Mouse (Mus musculus) adrenal gland, postnatal 10 days (tissue): Measurements from ENCODE around the gene Magea5. TPM values are rescaled to one million over a fixed set of nuclear protein-coding genes. Genes with fewer than 3 reads are reported as not detected.
"Not testable (repeated sequence)": the region's sequence is repeated elsewhere in the genome, so short reads cannot be mapped to it uniquely, and the experiment has no call there.

ENCODE experiments used
- DNase-seq: peaks from one replicate; pipeline ENCODE4 v3.0.0; 2021; ENCODE audit warnings: mixed read lengths
- long read RNA-seq, 2 experiments: library from polyadenylated mRNA; stranded (forward); transcript quantifications; one replicate each; pipeline ENCODE4 v2.0.0; 2021
- total RNA-seq, 2 experiments: library from RNA; stranded (reverse); gene quantifications; 2 replicates each; pipeline ENCODE4 v1.2.3; 2021

The Magea5 gene
- total RNA-seq: not detected
- long read RNA-seq, experiment 1: 0 reads
- long read RNA-seq, experiment 2: 0 reads

DNA sequence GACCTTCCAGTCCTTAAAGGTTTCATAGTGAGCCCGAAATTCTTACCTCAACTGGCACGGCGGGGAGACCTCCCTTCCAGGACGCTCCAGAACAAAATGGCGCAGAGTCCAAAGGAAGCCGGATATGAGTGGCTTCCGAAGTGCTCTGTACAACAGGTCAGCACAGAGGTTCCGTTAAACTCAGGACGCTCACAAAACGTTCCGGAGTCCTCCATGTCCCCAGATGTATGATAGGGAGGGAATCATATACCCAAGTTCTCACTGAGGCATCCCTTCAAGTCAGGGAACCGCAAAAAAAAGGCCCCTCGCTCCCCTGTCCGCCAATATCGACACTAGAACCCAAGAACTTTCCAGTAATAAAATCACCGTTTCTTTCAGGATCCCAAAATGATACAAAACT is at the start of gene Magea5:
TSS of gene Magea5 (minus strand) at position 101 of the 400 bp plus-strand sequence.
- not testable (repeated sequence) for DNase-seq

DNA sequence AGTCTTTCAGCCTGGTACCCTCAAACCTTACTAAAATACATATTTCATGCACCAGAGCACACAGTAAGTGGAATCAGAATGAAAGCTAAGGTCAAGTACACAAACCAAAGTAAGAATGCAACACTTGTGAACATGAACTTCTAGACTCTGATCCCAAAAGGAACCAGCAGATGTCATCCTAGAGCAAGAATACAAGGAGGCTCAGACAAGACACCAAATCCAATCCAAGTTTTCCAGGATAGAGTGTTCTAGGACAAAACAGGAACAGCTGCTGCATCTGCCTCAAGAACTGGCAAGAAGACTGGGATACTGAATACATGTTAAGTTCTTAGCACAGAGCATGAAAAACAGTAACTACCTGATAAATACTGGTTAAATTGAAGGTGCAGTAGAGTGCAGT is 35.1 kb upstream of the Magea5 start:
- peak; percentile 9 for DNase-seq

DNA sequence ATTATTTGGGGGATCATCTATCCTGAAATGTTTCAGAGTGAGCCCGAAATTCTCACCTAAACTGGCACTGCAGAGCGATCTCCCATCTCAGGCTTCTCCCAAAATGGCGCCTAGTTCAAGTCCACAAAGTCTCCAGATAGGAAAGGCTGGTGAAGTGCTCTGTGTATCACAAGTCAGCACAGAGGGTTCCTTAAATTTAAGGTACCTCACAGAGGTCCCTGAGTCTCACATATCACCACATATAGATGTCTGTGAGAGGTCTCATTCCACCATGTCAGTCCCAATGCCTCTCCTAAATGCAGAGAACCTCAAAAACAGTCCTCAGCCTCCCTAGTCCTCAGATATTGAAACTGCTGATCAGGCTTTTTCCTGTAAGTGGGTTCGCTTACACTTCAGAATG is 30.6 kb upstream of the Magea5 start, which contains the start of gene Magea2:
TSS of gene Magea2 (minus strand) at position 101 of the 400 bp plus-strand sequence.
- not testable (repeated sequence) for DNase-seq

DNA sequence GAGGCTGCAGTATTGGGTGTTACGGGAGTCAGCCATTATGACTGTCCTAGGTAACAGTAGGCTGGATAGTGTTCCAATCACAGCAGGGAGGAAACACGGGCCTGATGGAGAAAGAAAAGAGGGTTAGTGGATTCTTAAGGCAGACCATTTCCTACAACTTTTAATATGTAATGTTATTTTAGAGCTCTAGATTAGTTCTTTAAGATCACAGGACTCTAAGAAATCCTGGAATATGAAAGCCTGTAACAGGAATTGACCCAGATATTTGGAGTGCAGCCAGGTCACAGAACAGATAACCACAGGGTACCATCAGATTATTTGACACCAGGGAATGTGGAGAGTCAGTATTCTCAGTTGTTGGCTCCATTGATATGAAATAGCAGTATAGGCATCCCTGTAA is 26.7 kb upstream of the Magea5 start, which contains the start of gene Magea1:
TSS of gene Magea1 (minus strand) at position 101 of the 400 bp plus-strand sequence.
- DNase-seq: not testable (repeated sequence)

Other genes with a start within 250 kb of the Magea5 start
- not detected for gene Cldn34b1, start 172.9 kb downstream of the Magea5 start, total RNA-seq
- gene Magea6, start 127.2 kb downstream of the Magea5 start, total RNA-seq: not detected
- not detected for gene Magea3, start 113.6 kb downstream of the Magea5 start, total RNA-seq
- not detected for gene Magea8, start 67.3 kb downstream of the Magea5 start, total RNA-seq
- not detected for gene Magea1, start 26.6 kb upstream of the Magea5 start, total RNA-seq
- not detected for gene Magea2, start 30.5 kb upstream of the Magea5 start, total RNA-seq
- gene Cldn34b2, start 65.3 kb upstream of the Magea5 start, total RNA-seq: not detected
- 100 to 1,000 TPM; 121 to 129 TPM for gene Sat1, start 153.3 kb upstream of the Magea5 start, total RNA-seq
- gene Acot9, start 199.3 kb upstream of the Magea5 start, total RNA-seq: 10 to 100 TPM; 49.6 to 50.1 TPM